Mouse (Mus musculus) retina, postnatal 1 day (tissue): ENCODE data around the gene Scml4.
A peak's percentile ranks its signal among the peaks of the same experiment; 100 is the strongest.

Experiments used
- DNase-seq: peaks from one replicate; pipeline ENCODE4 v3.0.0-alpha.2; 2012

The Scml4 gene

DNA sequence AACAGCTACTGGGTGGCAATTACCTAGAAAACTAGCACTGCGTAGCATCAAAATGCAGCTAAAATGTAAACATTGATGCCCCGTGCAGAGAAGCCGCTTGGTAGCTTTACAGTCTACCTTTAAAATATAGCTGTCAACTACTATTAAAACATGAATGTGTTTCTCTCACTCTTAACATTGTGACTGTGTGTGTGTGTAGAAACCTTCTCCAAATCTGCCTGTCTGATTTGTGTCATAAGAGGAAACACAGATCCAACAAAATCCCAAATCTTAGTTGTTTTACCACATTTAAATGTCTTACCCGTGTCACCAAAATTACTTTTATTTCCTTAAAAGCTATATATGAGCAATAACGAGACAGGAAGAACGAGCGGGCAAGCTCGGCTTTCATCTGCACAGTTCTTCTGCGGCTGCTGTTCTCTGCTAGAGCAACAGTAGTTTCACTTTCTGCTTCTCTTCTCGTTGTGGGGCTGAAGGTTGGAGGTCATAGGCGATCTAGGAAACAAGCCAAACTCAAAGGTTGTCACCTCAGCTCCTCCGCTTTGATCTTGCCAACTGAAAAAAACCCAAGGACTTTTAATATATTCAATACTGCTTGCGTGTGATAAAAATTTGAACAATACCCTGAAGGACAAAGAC is 2.1 kb downstream of the Scml4 start:
- DNase-seq = no peak

- DNase-seq = no peak
Observed at GRCm38 (mm10) chr10:42862806-42863205, 2.6 kb downstream of the Scml4 start.

- DNase-seq = peak; percentile 64
Observed at GRCm38 (mm10) chr10:42863621-42864391, 3.6 kb downstream of the Scml4 start.

GRCm38 (mm10) chr10:42864696-42865095 is 4.5 kb downstream of the Scml4 start:
- DNase-seq = peak; percentile 35

- no peak for DNase-seq
Observed at GRCm38 (mm10) chr10:42868416-42868815, 8.2 kb downstream of the Scml4 start.

- no peak for DNase-seq
Observed at GRCm38 (mm10) chr10:42869467-42869866, 9.3 kb downstream of the Scml4 start.

DNA sequence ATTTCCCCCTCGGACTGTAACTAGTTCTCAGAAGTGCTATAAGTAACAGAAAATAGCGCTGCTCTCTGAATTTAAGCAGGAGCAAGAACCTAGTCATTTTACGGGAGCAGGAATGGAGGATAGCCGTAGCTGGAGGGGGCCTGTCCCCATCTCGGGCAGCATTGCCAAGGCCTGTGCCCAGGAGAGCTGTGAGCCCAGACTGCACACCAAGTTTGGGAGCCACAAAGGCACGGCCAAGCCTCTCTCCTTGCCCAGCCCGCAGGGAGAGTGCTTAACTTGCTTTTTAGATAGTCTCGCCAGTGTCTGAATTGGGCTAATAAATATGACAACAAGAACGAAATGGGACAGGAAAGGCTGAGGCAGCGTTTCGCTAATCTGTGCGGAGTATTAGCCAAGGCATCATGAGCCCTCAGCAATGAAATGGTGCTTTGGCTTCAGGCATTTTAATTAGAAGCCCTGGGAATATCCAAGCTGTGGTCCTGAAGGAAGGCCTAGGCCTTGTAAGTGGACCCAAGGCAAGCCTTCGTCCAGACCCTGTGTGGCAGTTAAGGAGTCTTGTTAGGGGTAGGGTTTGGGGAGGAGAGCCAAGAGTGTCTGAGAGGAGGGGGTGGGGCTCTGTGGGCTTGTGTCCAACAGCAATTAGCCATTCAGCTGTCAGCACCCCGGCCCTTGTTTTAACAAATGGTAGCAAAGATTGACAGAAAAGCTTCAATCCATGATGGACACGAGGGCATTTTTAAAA is 12.3 kb downstream of the Scml4 start:
- DNase-seq = no peak

DNA sequence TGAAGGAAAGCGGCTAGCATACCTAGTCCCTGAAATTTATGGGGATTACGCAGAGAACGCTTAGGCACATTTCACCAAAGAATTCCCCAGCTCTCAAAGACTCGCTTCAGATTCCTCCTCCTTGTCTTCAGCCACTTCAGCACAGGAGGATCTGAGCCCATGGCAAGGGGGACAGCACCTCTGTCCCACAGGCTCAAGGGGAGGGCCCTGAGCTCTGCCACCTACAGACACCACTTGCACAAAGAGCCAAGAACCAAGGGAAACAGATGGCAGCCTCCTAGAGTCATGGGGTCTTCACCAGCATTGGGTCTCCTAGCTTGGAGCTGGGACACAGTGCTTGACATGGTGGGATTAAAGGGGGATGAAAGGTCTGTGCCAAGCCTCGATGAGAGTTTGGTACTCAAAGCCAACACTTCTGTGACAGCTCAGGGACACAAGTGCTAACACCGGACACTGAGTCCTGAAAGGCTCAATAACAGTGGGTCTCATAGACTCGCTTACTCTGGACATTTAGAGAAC is 13.0 kb downstream of the Scml4 start:
- no peak for DNase-seq

DNA sequence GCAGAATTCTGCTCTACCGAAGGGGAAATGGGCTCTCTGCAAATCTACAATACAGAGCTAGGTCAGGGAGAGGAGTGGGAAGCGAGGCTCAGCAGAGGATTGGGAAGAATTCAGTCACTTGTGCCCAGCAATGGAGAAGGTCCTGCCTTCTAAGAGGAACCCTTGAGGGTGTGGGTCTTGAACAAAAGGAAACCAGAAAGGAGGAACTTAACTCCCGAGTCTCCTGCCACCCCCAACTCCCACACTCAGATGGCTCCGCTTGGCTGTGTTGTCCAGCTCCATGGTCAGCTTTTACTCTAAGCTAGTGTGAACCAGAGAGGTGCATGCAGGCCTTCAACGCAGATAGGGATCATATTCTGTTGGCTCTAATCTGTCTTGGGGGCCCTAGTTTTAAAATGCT is 16.0 kb downstream of the Scml4 start:
- DNase-seq = no peak

GRCm38 (mm10) chr10:42879269-42879681 is 19.1 kb downstream of the Scml4 start:
- DNase-seq = peak; percentile 52

DNA sequence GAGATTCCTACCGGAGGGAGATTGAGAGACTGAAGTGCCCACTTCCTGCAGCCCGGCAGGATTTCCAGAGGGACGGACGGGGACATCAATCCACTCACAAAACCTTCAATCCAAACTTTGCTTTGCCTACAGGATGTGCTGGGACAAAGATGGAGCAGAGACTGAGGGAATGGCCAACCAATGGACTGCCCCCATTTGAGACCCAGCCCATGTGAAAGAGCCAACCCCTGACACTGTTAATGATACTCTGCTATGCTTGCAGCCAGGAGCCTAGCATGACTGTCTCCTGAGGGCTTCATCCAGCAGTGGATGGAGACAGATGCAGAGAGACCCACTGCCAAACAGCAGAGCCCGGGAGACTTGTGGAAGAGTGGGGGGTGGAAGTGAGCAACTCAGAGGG is 19.5 kb downstream of the Scml4 start:
- DNase-seq = no peak

- no peak for DNase-seq
Observed at GRCm38 (mm10) chr10:42887040-42887439, 26.9 kb downstream of the Scml4 start.

DNA sequence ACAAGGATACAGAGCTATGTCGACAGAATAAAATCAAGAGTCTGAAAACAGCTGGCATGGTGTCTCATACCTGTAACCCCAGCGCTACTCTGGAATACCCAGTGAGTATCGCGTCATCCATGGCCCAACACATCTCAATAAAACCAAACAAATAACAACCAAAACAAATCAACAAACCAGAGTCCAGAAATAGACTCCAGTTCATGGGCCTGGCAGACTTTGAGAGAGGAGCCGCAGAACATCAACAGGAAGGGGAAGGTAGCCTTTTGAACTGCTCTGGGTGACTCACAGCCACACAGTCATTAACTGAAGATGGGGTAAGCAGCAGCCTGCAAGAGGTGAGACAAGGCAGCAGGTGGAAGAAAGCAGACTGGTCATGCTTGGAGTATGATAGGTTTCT is 28.1 kb downstream of the Scml4 start:
- DNase-seq = no peak

DNA sequence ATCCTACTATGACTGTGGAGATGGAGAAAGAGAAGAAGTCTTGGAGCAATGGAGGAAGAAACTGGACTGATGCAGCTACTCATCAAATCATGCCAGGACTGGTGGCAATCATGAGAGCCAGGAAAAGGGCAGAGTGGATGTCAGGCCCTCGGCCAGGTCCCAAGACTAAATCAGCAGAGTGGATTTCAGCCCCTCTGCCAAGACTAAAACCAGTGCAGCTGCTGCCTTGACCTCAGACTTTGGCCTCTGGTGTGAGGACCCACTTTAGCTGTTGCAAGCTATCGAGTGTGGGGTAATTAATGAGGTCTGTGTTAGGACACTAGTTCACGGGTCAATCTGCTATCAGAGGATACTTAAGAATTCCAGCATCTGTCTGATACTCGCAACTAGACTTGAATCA is 30.2 kb downstream of the Scml4 start:
- no peak for DNase-seq

GRCm38 (mm10) chr10:42892250-42892649 is 32.1 kb downstream of the Scml4 start:
- DNase-seq = peak; percentile 25

GRCm38 (mm10) chr10:42892987-42893386 is 32.8 kb downstream of the Scml4 start:
- DNase-seq = no peak

GRCm38 (mm10) chr10:42893857-42894256 is 33.7 kb downstream of the Scml4 start:
- DNase-seq = no peak

DNA sequence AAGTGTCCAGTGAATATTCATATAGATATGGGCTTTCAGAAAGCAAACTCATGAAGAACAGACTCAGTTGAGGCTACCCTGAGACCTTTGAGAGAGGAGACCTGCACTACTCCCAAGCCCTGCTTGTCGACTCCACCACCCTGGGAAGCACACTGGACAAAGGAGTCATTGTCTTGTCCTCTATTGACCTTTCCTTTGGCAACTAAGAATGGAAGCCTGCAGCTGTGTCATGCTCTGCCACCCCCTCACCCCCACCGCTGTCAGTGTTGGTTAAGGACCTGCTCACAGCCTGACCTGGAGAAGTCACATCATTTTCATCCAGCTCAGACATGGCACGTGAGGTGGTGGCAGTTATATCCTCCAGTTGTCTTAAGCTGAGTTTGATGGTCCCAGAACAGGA is 34.1 kb downstream of the Scml4 start:
- peak; percentile 51 for DNase-seq

DNA sequence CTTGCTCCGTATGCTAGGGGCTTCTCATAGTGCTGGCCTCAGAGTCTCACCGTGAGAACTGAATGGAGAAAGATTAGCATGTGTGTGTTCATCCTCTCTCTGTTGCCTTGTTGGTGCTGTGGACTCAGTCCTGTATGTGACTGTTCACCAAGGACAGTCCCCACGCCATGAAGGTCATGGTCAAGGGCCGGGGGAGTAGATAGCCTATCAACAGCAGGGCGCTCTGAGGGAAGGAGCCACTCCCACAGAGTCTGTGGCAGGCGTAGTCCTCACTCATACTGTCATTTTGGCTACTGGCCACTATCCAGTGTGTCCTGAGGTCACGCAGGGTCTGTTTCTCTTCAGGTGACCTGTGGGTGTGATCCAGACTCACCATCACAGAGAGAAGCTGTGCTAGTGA is 34.5 kb downstream of the Scml4 start:
- no peak for DNase-seq

GRCm38 (mm10) chr10:42896621-42897020 is 36.5 kb downstream of the Scml4 start:
- DNase-seq = no peak

DNA sequence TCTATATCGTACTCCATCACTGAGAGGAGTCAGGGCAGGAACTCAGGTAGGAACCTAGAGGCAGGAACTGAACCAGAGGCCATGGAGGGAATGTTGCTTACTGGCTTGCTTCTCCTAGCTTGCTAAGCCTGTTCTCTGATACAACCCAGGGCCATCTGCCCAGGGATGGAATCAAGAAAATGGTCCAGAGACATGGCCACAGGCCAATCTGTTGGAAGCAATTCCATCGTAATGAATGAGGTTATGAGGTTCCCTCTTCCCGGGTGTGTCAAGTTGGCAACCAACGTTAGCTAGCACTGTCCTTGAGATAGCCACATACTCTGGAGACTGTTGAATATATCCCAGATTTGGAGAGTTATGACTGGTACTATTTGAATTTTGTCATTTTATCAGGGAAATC is 37.0 kb downstream of the Scml4 start:
- no peak for DNase-seq

- no peak for DNase-seq
Observed at GRCm38 (mm10) chr10:42897632-42898031, 37.5 kb downstream of the Scml4 start.

GRCm38 (mm10) chr10:42901361-42901760 is 41.2 kb downstream of the Scml4 start:
- no peak for DNase-seq

GRCm38 (mm10) chr10:42903054-42903453 is 42.9 kb downstream of the Scml4 start:
- no peak for DNase-seq
